Mouse (Mus musculus): Measurements from ENCODE around the gene Lrrc3b.

- no peak for TF ChIP-seq CTCF (IDR thresholded peaks at IDR 0.05; ENCODE audit: extremely low read depth, insufficient read depth, insufficient read length, insufficient replicate concordance)
- no peak for TF ChIP-seq POLR2A (IDR thresholded peaks at IDR 0.05; ENCODE audit: low read depth, low read length)
Observed at GRCm38 (mm10) chr14:15437046-15437445, 1.7 kb downstream of the Lrrc3b start.

Measured in spleen, adult 2 months (tissue).